Mouse (Mus musculus) gonadal fat pad, adult 2 months (tissue): ENCODE data around the gene Fam90a1a. TPM values are rescaled to one million over a fixed set of nuclear protein-coding genes. Genes with fewer than 3 reads are reported as not detected.

ENCODE experiments used
- polyA plus RNA-seq: library from polyadenylated mRNA; depleted of rRNA; stranded (reverse); fragments of >200 nt; gene quantifications from 2 replicates; pipeline ENCODE4 v1.2.3, GENCODE M21; 2012; rRNA removed

Fam90a1a gene
- polyA plus RNA-seq, 1 experiment: 0.20 TPM

Other genes starting within 250 kb of the Fam90a1a start
- gene Defa24, start 224.2 kb upstream of the Fam90a1a start, polyA plus RNA-seq: not detected in 2 replicates
- gene Defb50, start 135.2 kb upstream of the Fam90a1a start, polyA plus RNA-seq: 0.93 TPM in 1 of 2 replicates, not detected in the other
- gene Defb2, start 118.8 kb upstream of the Fam90a1a start, polyA plus RNA-seq: 39.8 and 171 TPM in 2 replicates
- 9.6 and 34.1 TPM in 2 replicates for gene Defb10, start 99.8 kb upstream of the Fam90a1a start, polyA plus RNA-seq
- 21.6 TPM in 1 of 2 replicates, not detected in the other for gene Defb9, start 73.3 kb upstream of the Fam90a1a start, polyA plus RNA-seq
- 49.7 and 259 TPM in 2 replicates for gene Defb11, start 52.3 kb upstream of the Fam90a1a start, polyA plus RNA-seq
- gene Defb15, start 26.0 kb upstream of the Fam90a1a start, polyA plus RNA-seq: 377 and 400 TPM in 2 replicates
- not detected in 2 replicates for gene Defb35, start 20.4 kb upstream of the Fam90a1a start, polyA plus RNA-seq
- 5.3 and 6.6 TPM in 2 replicates for gene Defb13, start 12.0 kb upstream of the Fam90a1a start, polyA plus RNA-seq
- 0.23 TPM in 1 of 2 replicates, not detected in the other for gene Ccdc70, start 11.1 kb downstream of the Fam90a1a start, polyA plus RNA-seq
- gene Atp7b, start 101.6 kb downstream of the Fam90a1a start, polyA plus RNA-seq: 0.09 and 0.18 TPM in 2 replicates
- gene Alg11, start 102.0 kb downstream of the Fam90a1a start, polyA plus RNA-seq: 6.8 and 8.6 TPM in 2 replicates
- gene Nek5, start 166.3 kb downstream of the Fam90a1a start, polyA plus RNA-seq: 0.30 and 0.84 TPM in 2 replicates
- 0.82 and 1.1 TPM in 2 replicates for gene Nek3, start 207.7 kb downstream of the Fam90a1a start, polyA plus RNA-seq
- 0.84 and 1.00 TPM in 2 replicates for gene Ckap2, start 227.1 kb downstream of the Fam90a1a start, polyA plus RNA-seq
- 9.2 and 10.3 TPM in 2 replicates for gene Vps36, start 234.1 kb downstream of the Fam90a1a start, polyA plus RNA-seq